Mouse (Mus musculus): ENCODE results near the gene Dvl1.

DNA sequence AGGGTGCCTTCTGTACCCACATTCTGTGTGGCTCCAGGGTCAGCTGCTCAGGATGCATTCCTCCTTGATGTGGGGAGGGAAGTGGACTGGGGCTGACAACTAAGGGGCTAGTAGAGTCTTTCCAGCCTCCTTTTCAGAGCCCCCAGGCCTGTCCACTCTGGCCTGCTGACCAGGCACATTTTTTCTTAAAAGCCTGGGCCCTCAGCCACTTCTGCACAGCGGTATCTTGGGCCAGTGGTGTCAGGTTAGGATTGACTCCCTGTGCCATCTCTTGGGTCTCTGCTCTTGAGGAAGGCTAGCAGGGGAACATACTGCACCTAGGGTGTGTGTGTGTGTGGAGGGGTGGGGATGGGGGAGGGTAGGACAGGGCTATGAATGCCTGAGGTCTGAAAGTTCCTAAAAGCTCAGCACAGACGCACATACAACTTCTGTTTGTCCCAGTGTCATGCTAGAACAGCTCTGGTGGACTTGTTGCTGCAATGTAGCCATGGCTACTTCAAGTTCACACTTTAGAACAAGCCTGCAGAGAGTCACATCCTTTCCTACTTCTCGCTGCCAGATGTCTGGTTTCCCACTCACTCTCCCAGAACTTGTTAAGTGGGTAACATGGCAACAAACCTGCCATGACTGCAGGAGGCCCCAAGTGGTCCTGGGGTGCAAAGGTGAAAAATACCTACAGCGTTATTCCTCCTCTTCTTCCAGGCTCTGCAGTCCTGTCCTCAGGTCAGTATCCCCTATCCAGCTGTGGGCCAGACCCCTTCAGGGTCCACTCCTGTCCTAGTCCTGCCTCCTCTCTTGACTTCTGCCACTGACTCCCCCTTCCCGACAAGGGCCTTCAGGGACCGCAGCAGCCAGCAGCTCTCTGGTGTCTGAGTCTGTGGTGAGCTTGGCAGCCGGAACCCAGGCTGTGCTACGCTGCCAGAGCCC lies 6.9 kb upstream of the Dvl1 start:
- TF ChIP-seq TAL1 (IDR thresholded peaks at IDR 0.05; ENCODE audit: low read length) (no peak), GATA1 (IDR thresholded peaks at IDR 0.05; ENCODE audit: low read length) (no peak)

Data from erythroblast, embryonic 14.5 days (primary cell).